ENCODE assay signal across 24 mouse cellular contexts in genomic region chr11:22762236-22762927, GRCm38 (mm10).
A peak's percentile ranks its signal among the peaks of the same experiment; 100 is the strongest.
DNase-seq lines count a peak whose midpoint lies in the region; ATAC-seq and TF ChIP-seq lines count a peak whose summit lies in the region.
"Had no signal": no experiment of that assay in that cellular context is flagged by ENCODE, and none has a peak within 500 bp of the region (broad histone marks: within the 10 kb centered on the region; RNA-seq: fewer than 3 reads in every experiment).

No protein-coding gene starts in this region.

- ATAC-seq in liver, postnatal 0 days: no peak
- no peak for ATAC-seq in liver, embryonic 11.5 days (replicated peaks; ENCODE audit: low FRiP score)
- peak; percentile 76 for ATAC-seq in common myeloid progenitor, adult 5-6 weeks (replicated peaks; ENCODE audit: low read depth, poor library complexity, severe bottlenecking)
- ATAC-seq in kidney, embryonic 16.5 days (ENCODE audit: low FRiP score, low TSS enrichment): no peak
- ATAC-seq: midbrain, embryonic 13.5 days; Patski had no signal

- no peak for TF ChIP-seq CTCF in liver, postnatal 0 days (IDR thresholded peaks at IDR 0.05; ENCODE audit: low read depth)
- no peak for TF ChIP-seq CTCF in kidney, adult 2 months (conservative IDR thresholded peaks at IDR 0.05; ENCODE audit: insufficient read depth, insufficient read length, low read depth, low read length)

- no peak overlapping the region for H3K4me2 ChIP-seq in liver, postnatal 0 days (ENCODE audit: low read depth, low read length)
- H3K4me2 ChIP-seq in liver, embryonic 11.5 days: no peak overlapping the region
- no peak overlapping the region for H3K4me2 ChIP-seq in kidney, embryonic 16.5 days (replicated peaks; ENCODE audit: low read depth, low read length)
- H3K4me2 ChIP-seq: forebrain, embryonic 12.5 days; midbrain, embryonic 13.5 days; neural tube, embryonic 13.5 days; stomach, embryonic 15.5 days had no signal

- H3K27ac ChIP-seq in liver, postnatal 0 days (ENCODE audit: low read depth): peak overlapping the region; percentile 30; the same call in 1 of the 2 replicates
- H3K27ac ChIP-seq in liver, embryonic 11.5 days (ENCODE audit: low read depth, low read length): no peak overlapping the region
- H3K27ac ChIP-seq in kidney, embryonic 16.5 days (ENCODE audit: low read length): no peak overlapping the region
- H3K27ac ChIP-seq in kidney, adult 2 months (ENCODE audit: insufficient read depth, low read depth, low read length): no peak overlapping the region
- H3K27ac ChIP-seq: forebrain, embryonic 12.5 days; heart, adult 2 months; hindbrain, embryonic 10.5 days; midbrain, embryonic 13.5 days; neural tube, embryonic 13.5 days; stomach, embryonic 15.5 days had no signal

- TF ChIP-seq POLR2A in kidney, adult 2 months (IDR thresholded peaks at IDR 0.05; ENCODE audit: low read depth, low read length): no peak

- DNase-seq in liver, postnatal 0 days: no peak
- no peak for DNase-seq in liver, embryonic 11.5 days (ENCODE audit: low spot score)
- peak; percentile 33 for DNase-seq in splenic B cell, adult 2 months (ENCODE audit: low read depth, low spot score)
- peak; percentile 66 for DNase-seq in thymus, postnatal 25 days
- DNase-seq in kidney, adult 2 months: no peak
- no peak for DNase-seq in MN1 (ENCODE audit: low spot score)
- DNase-seq: adrenal gland, postnatal 25 days; cerebellum, adult 18-20 months; cerebellum, postnatal 25 days; gastrocnemius, postnatal 10 days; heart, adult 2 months; kidney, adult 8-10 months; kidney, postnatal 25 days; liver; lung, adult 2 months; lung, postnatal 36 days had no signal

- H3K4me1 ChIP-seq in liver, postnatal 0 days (ENCODE audit: insufficient read depth): peaks cover 9% of the 10 kb centered on the region; the same call in 1 of the 2 replicates
- 0 out of 2 replicates have a peak, but pooled peaks cover 3% of the 10 kb centered on the region for H3K4me1 ChIP-seq in liver, embryonic 11.5 days (replicated peaks; ENCODE audit: control insufficient read depth, insufficient read depth, low read length)
- peaks cover 8% of the 10 kb centered on the region for H3K4me1 ChIP-seq in kidney, embryonic 16.5 days (ENCODE audit: insufficient read depth, low read length)
- no peaks in the 10 kb centered on the region for H3K4me1 ChIP-seq in kidney, adult 2 months (ENCODE audit: control insufficient read depth, insufficient read depth, low read length)
- H3K4me1 ChIP-seq: forebrain, embryonic 12.5 days; hindbrain, embryonic 10.5 days; midbrain, embryonic 13.5 days; stomach, embryonic 15.5 days had no signal

- H3K36me3 ChIP-seq in liver, postnatal 0 days (replicated peaks; ENCODE audit: insufficient read depth, low read length): no peaks in the 10 kb centered on the region
- no peaks in the 10 kb centered on the region for H3K36me3 ChIP-seq in liver, embryonic 11.5 days (ENCODE audit: control insufficient read depth, insufficient read depth, low read length)
- H3K36me3 ChIP-seq in splenic B cell, adult 2 months (ENCODE audit: control insufficient read depth, insufficient read depth, low read length, poor library complexity, severe bottlenecking): no peaks in the 10 kb centered on the region; the same call in 1 of the 2 replicates
- H3K36me3 ChIP-seq in kidney, embryonic 16.5 days (ENCODE audit: insufficient read depth, low read length): no peaks in the 10 kb centered on the region
- H3K36me3 ChIP-seq in kidney, adult 2 months (ENCODE audit: control insufficient read depth, insufficient read depth, low read length): no peaks in the 10 kb centered on the region
- H3K36me3 ChIP-seq: forebrain, embryonic 12.5 days; hindbrain, embryonic 10.5 days; midbrain, embryonic 13.5 days; neural tube, embryonic 13.5 days; stomach, embryonic 15.5 days had no signal

- H3K4me3 ChIP-seq in liver, postnatal 0 days (ENCODE audit: low read depth, low read length): no peak overlapping the region
- no peak overlapping the region for H3K4me3 ChIP-seq in liver, embryonic 11.5 days (ENCODE audit: low read depth, low read length)
- H3K4me3 ChIP-seq in kidney, embryonic 16.5 days (ENCODE audit: low read length): no peak overlapping the region
- H3K4me3 ChIP-seq in kidney, adult 2 months (ENCODE audit: insufficient read depth, low read depth, low read length): no peak overlapping the region
- H3K4me3 ChIP-seq: forebrain, embryonic 12.5 days; heart, adult 2 months; hindbrain, embryonic 10.5 days; midbrain, embryonic 13.5 days; neural tube, embryonic 13.5 days; stomach, embryonic 15.5 days had no signal

- no peaks in the 10 kb centered on the region for H3K27me3 ChIP-seq in liver, postnatal 0 days (ENCODE audit: insufficient read depth, low read length)
- H3K27me3 ChIP-seq in liver, embryonic 11.5 days (replicated peaks; ENCODE audit: control insufficient read depth, insufficient read depth, low read length): no peaks in the 10 kb centered on the region
- H3K27me3 ChIP-seq in splenic B cell, adult 2 months (ENCODE audit: control insufficient read depth, insufficient read depth, low read length, poor library complexity, severe bottlenecking): no peaks in the 10 kb centered on the region
- H3K27me3 ChIP-seq in kidney, embryonic 16.5 days (ENCODE audit: insufficient read depth, low read length): no peaks in the 10 kb centered on the region
- H3K27me3 ChIP-seq in kidney, adult 2 months (replicated peaks; ENCODE audit: control insufficient read depth, insufficient read depth, low read length): no peaks in the 10 kb centered on the region
- H3K27me3 ChIP-seq: forebrain, embryonic 12.5 days; midbrain, embryonic 13.5 days; neural tube, embryonic 13.5 days; Patski; stomach, embryonic 15.5 days had no signal

- no peaks in the 10 kb centered on the region for H3K9me3 ChIP-seq in liver, postnatal 0 days (ENCODE audit: low read length)
- H3K9me3 ChIP-seq in liver, embryonic 11.5 days (ENCODE audit: control insufficient read depth, low read length): no peaks in the 10 kb centered on the region
- H3K9me3 ChIP-seq in kidney, embryonic 16.5 days (ENCODE audit: low read length): no peaks in the 10 kb centered on the region
- H3K9me3 ChIP-seq: forebrain, embryonic 12.5 days; hindbrain, embryonic 10.5 days; midbrain, embryonic 13.5 days; neural tube, embryonic 13.5 days; stomach, embryonic 15.5 days had no signal

- H3K9ac ChIP-seq in liver, postnatal 0 days (replicated peaks): no peak overlapping the region
- no peak overlapping the region for H3K9ac ChIP-seq in liver, embryonic 11.5 days (ENCODE audit: low read depth, low read length)
- no peak overlapping the region for H3K9ac ChIP-seq in kidney, embryonic 16.5 days (replicated peaks; ENCODE audit: low read length)
- H3K9ac ChIP-seq: forebrain, embryonic 12.5 days; midbrain, embryonic 13.5 days; neural tube, embryonic 13.5 days; stomach, embryonic 15.5 days had no signal

- WGBS in liver, postnatal 0 days (ENCODE audit: insufficient replicate concordance): 39% methylated on average over 18 of the region's 18 CpGs
- 48% methylated on average over 18 of the region's 18 CpGs for WGBS in liver, embryonic 11.5 days
- WGBS in kidney, embryonic 16.5 days: 80% methylated on average over 18 of the region's 18 CpGs
- 92% methylated on average over 18 of the region's 18 CpGs for WGBS in kidney, adult 2 months

- TF ChIP-seq EP300 in liver, postnatal 0 days (IDR thresholded peaks at IDR 0.05; ENCODE audit: low read depth): no peak

Comparison
In these comparisons a context has a peak if more than half of its experiments do, and no peak if none do; other contexts are left out.
1. DNase-seq: peak in splenic B cell, adult 2 months (single experiment) and thymus, postnatal 25 days (single experiment); none in liver, postnatal 0 days (single experiment), liver, embryonic 11.5 days (single experiment), kidney, adult 2 months (single experiment) and MN1 (single experiment).